Mouse (Mus musculus) kidney, postnatal 4 days (tissue): ENCODE measurements around the gene Spata19.

ENCODE experiments used
- DNase-seq, 2 experiments: peaks; one replicate each; pipeline ENCODE4 v3.0.0; 2021; ENCODE audit warnings: mixed read lengths in 2 of 2

Spata19 gene

DNA sequence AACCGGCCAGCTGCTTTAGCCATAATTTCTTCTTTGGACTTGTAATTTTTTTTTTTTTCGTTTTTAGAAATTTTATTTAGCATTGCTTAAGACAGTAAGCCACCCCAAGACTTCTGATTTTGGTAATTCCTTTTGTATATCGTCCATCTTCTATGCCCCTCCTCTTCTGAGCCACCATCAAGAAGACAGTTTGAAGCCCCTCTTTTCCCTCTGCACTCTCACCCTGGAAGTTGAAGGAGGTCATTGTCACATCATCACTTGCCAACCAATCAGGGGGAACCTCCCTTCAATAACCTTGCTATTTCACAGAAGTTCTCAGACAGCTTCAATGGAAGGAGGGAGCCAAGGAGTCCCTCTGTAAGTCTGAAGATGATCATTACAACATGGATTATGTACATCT is at the start of gene Spata19:
TSS of gene Spata19 (plus strand) at position 301 of the 400 bp plus-strand sequence.
- no peak for DNase-seq

DNA sequence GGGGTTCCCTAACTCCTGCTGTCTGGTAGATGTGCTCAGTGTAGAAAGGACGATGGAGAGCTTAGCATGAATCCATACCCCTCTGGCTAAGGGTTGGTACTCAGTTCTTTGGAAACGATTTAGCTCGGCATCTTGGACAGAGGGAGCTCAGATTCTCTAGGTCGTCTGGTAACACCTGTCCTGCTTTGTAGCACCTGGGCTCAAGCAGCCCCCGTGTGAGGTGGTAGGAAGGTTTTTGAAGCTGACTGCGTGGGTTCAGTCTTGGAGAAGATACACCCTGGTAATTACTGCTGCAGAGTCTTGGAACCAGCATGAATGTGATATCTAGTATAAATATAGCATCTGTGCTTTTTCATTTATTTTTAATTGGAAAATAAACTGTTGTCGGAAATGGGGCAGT is 43.5 kb upstream of the Spata19 start:
- DNase-seq = no peak

DNA sequence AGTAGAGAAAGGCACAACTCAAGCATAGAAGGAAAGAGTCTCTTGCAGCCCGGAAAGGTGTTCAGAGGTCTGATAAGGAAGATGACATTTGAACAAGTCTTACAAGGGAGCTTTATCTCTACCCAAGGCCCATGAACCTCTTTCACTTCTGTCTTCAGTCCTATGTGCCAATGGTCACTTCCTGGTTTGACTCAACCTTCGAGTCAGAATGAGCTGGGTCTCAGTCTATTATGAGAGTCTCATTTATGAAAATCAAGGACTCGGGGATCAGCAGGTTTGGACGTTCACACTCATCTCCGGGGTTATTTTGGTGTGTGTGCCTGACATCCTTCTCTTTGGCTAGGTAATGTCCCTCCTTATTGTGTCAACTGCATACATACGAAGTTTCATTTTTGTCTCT is 38.7 kb upstream of the Spata19 start:
- no peak for DNase-seq

DNA sequence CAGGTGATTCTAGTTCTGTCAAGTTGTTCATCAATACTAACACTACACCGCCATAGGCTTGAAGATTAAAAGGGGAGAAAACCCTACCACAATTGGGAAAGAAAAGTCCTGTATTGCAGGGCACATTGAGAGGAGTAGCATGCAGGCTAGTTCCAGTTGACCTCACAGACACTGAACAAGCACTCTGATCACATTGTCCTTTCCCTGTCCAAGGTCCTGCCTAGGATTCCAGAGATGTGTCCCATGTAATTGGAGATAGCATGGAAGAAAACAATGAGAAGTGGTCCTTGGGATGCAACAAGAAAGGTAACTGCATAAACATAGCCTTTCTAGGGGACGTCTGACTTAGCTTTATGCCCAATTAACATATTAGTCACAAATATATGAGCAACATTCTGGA is 29.4 kb upstream of the Spata19 start:
- peak; percentile 18 to 37 for DNase-seq

DNA sequence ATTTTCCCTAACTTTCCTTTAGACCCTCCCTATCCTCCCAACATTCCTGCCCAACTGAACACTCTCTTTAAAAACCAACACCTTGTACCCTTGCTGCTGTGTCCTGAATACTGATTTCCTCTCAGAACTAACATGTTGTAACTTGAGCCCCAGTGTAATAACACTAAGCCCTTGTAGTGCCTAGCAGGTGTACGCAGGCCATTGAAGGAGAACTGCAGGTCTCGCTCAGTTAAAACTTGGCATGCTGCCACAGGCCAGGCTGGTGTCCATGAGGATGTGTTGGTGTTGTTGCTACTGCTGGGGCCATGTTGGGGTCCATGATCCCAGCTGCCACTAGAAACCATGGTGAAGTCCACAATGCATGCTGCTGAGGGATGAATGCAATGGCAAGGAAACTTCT is 27.5 kb upstream of the Spata19 start:
- peak; percentile 29 to 50 for DNase-seq

DNA sequence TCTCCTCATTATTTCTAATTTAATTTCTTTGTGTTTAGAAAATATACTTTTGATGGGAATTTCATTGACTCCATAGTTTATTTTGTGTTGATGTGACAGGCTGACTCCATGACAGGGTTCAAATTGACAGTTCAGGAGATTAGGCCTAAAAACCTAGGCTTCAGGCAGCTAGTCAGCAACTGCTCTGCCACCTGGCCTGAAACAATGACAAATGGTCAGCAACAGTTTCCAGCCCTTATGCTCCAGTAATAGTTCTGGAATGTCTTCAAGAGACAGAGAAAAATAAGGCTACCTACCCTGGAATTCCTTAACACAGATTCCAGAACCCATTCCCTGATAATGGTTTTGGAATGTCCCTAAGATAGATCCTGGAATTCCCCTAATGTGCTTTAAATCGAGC is 20.9 kb upstream of the Spata19 start:
- DNase-seq = no peak

DNA sequence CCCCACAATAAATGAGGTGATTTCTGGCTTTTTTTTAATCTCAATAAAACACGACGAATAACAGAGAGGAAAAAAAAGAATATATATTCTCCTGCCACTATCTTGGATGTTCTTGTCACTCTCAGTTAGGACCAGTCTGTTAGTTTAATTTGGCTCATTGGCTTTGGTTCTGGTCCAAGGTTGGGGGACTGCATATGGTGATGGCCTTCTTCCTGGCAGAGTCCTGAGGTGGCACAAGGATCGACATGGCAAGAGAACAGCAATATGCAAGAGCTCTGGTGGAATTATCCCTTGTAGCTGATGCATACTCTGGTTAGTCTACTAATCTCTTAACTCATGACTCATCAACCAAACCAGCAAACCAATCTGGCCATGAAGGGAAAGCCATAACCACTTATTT is 9.6 kb upstream of the Spata19 start:
- DNase-seq = no peak

DNA sequence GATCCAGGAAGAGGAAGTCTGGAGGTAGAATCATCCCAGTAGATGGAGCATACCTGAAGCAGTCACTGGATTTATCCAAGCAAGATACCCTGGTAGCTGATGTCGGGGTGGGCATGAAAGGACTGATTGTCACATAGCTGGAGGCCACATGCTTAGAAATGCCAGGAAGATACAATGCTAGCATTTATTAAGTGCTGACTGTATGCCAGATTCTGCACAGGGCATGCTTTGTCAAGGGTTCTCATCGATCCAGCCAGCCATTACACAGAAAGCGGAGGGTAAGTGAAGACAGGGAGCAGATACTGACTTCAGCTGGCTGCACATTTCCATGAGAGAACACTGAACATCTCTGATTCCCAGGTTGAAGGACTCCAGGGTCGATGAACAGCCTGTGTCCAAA is 4.6 kb downstream of the Spata19 start:
- DNase-seq = no peak

DNA sequence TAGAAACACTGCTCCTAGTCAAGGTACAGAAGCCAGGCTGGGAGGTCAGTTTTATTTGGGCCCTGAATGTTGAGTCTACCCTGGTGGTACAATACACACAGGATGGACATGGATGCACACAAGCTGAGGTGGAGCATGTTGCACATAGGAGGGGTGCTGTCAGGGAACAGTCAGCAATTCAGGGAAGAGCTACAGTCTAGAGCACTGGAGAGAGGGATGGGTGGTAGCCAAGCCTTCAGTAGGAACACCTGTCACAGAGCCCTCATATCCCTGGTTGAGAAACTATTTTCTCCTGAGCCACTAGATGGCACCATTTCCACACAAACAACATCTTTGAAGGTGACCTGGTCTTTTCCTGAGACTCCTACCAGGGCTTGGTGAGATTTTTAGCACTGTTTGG is 13.1 kb downstream of the Spata19 start:
- peak in 1 of 2 experiments; percentile 10 for DNase-seq

DNA sequence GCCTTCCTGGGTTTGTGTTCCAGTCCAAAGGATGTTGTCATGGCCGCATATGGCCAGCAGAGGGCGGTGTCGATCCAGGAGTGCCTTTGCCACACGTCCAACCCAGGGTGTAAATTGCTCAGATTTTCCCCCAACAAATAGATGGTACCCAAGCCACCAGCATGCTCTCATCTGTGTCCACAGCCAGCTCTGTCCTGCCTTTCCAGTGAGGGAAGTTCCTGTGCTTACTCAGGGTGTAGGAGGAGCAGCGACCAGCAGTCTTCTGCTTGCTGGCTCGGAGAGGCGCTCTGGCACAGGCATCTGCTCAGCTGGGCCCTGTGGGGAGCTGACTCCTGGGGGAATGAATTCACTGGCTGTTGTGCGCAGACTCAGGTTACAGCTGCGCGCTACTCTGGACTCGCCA is 17.5 kb downstream of the Spata19 start:
- peak; percentile 78 to 80 for DNase-seq

DNA sequence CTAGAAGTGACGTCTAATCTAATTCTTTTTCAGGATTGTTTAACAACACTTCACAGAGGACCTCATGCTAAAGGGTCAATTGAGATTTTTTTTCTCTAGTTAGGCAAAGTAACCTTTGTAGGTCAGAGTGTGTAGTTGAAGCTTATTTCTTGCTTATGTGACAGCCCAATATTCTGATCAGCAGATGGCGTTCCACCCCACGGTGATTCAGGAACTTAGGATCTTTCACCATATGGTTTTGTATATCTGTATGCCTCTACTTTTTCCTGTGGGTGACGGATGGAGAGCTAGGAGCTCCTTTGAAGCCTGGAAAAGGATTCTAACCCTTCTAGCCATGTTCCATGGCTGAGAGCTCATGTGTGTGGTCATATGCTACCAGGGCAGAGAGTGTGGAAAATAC is 27.9 kb downstream of the Spata19 start:
- DNase-seq = no peak

DNA sequence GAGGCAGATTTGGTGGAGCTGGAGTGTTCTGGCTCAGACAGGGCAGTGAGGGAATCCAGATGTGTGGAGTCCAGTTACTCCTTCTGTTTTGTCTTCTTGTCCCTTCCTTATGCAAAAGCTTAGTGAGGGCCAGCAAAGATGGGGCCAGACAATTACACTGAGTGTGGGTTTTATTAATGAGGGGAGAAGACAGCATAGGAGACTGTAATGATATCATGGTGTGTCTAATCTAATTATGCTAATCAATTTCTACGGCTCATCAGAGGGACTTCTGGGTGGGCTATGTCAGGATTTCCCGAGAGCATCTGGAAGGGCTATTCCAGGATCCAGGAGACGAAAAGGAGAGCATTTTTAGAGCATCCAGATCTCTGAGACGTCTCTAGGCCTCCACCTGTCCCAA is 32.0 kb downstream of the Spata19 start:
- DNase-seq = no peak

DNA sequence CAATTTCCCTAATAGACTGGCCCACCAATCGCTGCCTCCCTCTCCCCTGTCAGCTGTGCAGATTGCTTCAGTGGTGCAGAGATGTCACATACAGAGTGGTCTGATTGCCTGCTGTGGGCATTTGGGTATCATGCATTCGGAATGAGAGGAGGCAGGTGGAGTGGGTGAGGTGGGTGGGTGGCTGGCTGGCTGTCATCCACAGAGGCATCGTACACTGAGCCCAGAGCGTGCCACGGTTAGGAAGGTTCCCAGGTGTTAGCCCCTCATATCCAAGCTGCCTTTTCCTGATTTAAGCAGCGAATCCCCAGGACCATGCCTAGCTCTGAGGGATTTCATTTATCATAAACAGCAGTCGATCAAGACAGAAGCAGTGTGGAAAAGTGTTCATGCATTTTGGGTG is 36.7 kb downstream of the Spata19 start:
- no peak for DNase-seq

DNA sequence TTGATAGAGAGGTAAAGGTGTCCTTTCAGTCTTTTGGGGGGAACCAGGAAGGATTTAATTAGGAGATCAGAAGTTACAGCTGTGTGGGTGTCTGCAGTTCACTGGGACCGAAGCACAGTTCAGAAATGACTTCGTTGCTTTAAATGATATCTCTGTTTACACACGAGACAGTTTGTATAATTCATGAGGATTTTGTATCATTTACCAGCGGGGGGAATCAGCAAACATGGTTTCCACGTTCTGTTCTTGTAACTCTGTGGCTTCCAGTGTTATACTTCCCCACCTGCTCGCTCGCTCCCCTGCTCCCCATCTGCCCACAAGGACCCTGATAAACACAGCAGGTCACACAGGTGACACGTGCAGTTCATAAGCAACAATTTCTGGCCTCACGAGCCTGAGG is 39.3 kb downstream of the Spata19 start:
- DNase-seq = no peak

DNA sequence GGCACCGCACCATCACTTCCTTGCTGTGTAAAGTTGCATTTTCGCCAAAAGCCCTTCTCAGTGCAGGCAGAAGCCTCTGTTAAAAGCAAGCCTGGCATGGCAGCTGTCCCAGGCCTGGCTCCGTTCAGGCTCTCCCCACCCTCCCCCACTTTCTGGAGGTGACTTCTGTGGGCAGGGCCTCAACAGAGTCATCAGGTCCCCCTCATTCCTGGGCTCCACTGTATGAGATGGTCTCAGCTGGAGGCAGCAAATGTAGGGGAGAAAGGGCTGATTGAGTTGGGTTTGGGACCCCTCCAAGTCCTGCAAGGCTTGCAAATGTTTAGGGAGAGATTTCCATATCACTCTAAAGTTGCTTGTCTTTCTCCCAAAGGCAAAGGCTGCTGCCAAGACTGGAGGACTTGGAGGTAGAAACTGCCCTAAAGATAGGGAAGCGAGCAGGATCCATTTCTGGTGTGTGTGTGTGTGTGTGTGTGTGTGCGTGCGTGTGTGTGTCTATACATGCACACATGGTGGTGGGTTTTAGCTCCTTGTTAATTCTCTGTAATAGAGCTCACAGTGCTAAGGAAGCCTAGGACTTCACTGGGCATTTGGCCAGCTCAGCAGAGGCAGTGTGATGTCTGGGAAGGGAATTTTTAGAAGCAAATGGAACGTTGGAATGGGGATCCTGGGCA is 40.9 kb downstream of the Spata19 start:
- peak in 1 of 2 experiments; percentile 5 for DNase-seq

DNA sequence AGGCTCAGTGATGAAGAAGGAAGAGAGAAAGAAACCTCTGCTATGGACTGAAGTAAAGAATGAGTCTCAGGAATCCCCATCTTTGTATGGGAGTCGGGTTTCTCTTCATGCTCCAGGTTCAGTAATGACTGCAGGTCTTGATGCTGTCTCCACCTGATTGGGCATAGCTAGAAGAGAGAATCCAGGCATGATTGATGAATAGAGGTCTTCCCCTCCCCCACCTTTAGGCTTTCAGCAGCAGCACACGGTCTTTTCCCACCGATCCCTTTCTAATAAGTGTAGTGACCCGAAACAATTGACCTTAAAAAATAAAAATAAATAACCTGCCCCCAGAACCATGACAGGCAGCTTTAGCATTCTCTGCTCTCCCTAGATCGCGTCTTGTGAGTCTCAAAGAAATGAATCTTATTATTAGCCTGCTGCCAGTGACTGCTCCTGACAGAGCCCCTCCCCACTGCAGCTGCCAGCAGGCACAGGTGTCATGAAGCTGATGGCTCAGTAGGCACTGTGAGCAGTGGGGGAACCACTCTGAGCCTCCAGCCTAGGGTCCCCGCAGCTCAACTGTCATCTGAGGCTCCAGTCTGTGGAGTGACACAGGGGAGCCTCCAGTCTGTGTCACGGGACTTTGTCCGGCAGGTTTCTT is 53.3 kb downstream of the Spata19 start:
- DNase-seq = no peak
